Mouse (Mus musculus) hindlimb bud, embryonic 11.5 days (tissue): ENCODE results near the gene Necap2.

ENCODE experiments used
- DNase-seq: peaks from one replicate; pipeline ENCODE4 v3.0.0-alpha.2; 2012; ENCODE audit warnings: low read depth, low spot score; ENCODE audit errors: extremely low spot score

Gene Necap2

DNA sequence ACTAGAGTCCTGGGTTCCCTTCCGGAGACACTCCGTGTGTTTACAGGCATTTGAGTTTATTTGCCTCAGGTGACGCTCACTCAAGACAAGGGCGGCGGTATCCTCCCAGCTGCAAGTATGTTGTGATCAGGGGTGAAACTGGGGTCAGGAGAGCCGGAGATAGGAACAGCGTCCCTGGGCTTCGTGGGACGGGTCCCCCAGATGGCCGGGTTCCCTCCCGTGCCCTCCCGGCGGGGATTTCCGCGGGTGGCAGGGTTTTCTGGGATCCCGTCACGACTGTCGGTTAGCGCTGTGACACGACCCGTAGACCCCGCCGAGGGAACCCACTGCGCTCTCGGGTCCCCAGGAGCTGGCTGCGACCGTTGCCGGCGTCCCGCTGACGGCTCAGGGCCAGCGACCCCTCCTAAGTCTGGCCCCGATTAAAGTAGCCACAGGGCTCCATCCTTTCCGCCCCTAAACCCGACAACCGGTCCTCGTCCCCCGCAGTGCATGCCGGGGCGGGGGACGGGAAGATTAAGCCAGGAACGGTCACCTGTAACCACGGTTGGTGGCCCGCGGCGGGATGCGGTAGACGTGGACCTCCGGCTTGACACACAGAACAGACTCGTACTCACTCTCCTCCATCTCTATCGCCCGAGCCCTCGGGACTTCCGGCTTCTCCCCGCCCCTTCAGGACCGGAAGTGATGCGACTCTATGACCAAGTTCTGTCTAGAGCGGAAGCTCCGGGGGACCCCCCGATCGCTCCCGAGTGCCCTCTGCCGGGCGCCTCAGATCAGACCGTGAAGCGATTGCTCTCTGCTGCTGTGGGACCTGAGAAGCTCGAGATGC lies at the start of gene Necap2:
Necap2 (minus strand) TSS at position 677 of the 829 bp plus-strand sequence.
- peak; percentile 88 for DNase-seq

GRCm38 (mm10) chr4:141123065-141123464 lies 44.9 kb upstream of the Necap2 start:
- no peak for DNase-seq

DNA sequence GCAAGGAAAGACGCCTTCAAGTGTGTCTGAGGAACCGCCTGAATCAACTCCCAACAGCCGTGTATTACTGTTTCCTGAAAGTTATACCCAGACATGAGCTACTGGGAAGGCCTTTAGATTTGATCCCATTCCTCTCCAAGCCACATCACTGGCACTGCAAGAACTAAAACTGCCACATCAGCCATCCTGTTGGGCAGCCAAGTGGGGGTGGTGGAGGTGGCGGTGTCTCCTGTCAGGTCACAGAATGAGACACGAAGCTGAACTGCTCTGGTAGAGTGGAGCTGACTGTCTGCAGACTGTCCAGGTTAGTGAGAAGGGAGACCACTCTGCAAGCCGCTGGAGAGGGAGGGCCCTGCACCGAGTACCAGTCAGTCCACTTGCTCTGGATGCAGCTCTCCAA lies 44.5 kb upstream of the Necap2 start:
- no peak for DNase-seq

DNA sequence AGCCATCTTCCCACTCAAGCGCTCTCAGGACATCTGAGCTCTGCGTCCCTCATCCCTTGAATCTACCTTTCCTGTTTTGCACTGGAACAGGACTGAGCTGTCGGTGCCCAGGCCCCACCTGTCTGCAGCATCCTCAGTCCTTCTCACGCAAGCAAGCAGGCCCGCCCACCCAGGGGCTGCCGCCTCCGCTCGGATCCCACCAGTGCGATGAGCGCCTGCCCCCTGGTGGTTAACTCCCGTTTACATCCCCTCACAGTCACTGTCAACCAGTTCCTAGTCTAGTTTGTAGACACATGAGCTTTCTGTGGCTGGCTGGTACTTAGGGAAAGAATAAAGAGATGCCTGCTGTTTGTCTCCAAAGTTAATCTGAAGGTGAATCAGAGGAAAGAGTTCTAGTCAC lies 42.5 kb upstream of the Necap2 start:
- DNase-seq: no peak

DNA sequence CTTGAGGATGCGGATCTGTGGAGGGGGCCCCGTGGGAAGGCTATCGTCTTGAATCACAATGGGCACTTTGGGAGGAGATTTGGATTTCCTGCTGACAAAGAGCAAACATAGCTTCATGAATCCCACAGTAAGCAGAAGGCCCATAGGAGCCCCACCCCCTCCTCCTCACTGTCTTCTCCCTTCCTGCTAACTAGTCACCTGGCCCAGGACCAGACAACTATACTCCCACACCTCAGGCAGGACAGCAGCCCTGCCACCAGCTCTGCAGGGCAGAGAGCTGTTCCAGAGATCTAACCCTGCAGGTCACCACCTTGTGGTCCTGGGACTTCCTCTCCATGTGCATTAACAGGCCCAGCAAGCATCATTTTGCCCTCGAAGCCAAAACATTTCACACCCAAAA lies 40.5 kb upstream of the Necap2 start:
- DNase-seq: no peak

DNA sequence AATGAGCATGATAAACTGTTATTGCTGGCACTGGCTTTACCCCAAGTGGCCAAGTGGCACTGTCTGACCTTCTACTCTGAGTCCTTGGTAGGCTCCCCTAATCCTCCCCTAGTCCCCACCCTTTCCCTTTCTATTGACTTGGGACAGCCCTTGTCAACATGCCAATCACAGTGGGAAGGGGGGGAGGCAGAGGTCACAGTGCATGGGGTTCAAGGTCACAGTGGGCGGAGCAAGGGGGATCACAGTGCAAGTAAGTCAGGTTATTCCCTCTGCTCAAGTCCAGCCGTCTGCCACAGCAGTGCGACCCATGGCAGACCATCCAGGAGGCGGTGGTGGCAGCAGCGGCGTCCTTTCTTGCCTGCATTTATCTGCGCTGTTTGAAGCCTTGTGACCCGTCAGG lies 37.2 kb upstream of the Necap2 start:
- DNase-seq: no peak

- DNase-seq: no peak
These were observed 36.4 kb upstream of the Necap2 start for GRCm38 (mm10) chr4:141114521-141114981.

- no peak for DNase-seq
These were observed 35.7 kb upstream of the Necap2 start for GRCm38 (mm10) chr4:141113831-141114230.

DNA sequence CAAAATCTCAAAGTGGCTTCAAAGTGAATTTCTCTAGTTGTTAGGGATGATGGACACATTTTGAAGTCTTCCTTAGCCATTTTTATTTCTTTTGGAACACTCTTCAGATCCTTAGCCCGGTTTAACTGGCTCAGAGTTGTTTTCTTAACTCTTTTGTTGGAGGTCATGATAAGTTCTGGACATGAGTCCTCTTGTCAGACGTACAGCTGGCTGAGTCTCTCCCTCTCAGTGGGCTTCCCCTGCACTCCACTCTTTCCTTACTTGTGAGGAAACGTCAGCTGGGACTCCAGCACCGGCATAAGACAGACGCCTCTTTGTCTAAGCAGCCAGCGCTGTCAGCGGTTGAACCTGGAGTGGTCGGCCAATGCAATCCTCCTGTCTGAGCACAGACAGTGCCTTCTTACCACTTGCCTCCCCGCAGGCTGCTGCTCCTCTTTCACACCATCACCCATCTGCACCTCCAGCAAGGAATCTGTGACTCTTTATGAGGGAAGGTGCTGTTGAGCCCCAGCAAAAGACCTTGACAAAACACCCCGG lies 30.1 kb upstream of the Necap2 start:
- no peak for DNase-seq

- no peak for DNase-seq
These were observed 28.5 kb upstream of the Necap2 start for GRCm38 (mm10) chr4:141106526-141107183.

DNA sequence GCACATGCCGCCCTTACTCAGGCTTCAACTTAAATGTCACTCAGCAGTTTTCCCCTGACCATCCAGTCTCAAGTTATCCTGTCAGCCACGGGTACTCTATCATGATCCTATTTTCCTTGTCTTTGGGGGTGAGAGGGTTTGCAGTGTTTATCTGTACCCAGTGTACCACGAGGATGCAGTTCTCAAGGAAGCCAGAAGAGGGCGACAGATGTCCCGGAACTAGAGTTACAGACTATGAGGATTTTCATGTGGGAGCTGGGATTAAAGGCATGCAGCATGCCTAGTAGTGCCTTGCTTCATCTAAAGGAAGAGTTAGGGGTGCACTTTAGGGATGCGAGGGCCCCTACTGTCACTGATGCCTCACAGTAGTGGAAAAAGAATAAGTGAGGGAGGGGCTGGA lies 23.7 kb upstream of the Necap2 start:
- DNase-seq: peak; percentile 20

- no peak for DNase-seq
These were observed 23.1 kb upstream of the Necap2 start for GRCm38 (mm10) chr4:141101291-141101690.

DNA sequence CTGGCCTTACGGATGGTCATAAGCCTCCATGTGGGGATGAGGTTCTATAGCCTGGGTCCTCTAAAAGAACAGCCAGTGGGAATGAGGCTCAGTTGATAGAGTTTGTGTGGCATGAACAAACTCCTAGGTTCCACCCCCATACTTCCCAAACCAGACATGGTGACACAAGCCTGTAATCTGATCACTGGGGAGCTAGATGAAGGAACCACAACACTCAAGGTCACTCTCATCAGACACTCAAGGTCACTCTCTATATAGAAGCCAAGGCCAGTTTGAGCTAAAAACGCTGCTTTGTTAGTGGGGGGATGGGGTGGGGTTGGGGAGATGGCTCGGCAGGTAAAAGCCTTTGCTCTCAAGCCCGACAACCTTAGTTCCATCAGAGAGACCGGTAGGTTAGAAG lies 21.8 kb upstream of the Necap2 start:
- no peak for DNase-seq

- no peak for DNase-seq
These were observed 20.8 kb upstream of the Necap2 start for GRCm38 (mm10) chr4:141098935-141099334.

DNA sequence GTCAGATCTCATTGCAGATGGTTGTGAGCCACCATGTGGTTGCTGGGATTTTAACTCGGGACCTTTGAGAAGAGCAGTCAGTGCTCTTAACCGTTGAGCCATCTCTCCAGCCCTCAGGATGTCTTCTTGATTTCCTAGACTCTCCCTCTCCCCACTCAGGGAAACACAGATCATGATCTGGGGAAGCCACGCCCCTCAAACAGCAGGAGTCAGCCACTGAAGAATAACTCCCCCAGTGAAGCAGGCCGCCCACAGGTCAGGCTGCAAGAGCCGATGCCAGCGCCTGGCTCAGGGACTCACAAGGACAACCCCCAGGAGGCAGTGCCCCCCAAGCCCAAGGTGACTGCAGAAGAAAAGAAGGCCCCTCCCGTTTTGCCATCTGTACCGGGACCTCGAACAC lies 18.6 kb upstream of the Necap2 start:
- no peak for DNase-seq

DNA sequence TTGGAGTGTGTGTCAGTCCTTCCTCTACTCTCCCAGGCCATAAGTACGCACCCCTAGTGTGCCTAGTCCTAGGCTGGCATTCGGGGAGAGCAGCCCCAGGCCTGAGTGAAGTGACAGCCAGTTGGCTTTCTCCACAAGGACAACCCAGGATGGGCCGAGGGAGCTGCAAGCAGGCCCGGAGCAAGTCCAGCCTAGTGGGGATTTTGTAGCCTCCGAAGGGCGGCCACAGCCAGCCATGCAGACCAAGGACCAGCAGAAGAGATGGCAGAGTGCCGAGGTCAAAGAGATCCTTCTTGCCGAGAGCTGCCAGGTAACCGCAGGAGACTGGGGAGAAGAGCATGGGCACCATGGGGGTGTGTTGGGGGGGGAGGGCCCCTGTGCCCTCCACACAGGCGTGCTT lies 16.9 kb upstream of the Necap2 start:
- DNase-seq: no peak

DNA sequence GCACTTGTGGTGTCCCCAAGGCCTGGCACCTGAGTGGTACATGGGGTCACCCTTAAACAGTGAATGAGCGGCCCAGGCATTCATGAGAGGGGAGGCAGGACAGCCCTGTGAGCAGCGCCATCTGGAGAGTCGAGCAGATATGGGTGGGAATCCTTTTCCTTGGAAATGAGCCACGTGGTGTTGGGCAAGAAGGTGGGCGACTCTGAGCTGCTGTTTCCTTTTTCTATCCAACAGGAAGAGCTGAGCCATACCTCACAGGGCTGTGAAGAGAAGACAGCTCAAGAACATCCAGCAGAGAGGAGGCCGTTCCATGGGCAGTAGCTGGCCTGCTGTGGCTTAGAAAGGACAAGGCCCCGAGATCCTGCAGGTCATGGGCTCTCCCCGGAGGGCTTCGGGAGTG lies 10.6 kb upstream of the Necap2 start:
- DNase-seq: no peak

- no peak for DNase-seq
These were observed 9.9 kb upstream of the Necap2 start, which contains the start of gene Spata21 for GRCm38 (mm10) chr4:141088033-141088432. Spata21 (plus strand) TSS chr4:141088333.

- no peak for DNase-seq
These were observed 8.7 kb upstream of the Necap2 start for GRCm38 (mm10) chr4:141086862-141087261.

DNA sequence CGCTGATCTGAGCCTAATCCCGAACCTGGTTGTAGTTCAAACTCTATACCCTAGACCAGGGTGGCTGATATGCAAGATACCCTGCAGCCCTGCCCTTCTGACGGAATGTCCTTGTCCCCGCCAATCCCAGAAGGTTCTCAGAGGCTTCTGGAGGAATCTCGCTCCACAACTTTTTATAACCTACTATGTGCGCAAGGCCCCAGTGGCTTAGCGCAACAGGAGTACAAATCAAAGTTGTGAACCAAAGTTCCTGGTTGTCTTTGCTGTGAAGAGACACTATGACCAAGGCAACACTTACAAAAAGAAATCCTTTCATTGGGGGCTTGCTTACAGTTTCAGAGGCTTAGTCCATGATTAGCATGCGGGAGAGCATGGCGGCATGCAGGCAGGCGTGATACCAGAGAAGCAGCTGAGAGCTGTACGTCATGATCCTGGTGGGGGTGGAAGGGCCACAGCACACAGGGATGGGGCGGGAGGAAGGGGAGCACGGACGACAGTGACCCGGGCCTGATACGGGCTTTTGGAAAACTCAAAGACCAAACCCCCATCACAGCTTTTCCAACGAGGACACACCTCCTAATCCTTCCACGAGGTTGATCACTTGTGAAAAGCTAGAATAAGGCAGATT lies 467 bp upstream of the Necap2 start:
- DNase-seq: no peak

- DNase-seq: no peak
These were observed 1.2 kb downstream of the Necap2 start for GRCm38 (mm10) chr4:141076761-141077506.
